Mouse (Mus musculus): ENCODE measurements at regions not wholly inside any gene's neighbourhood (a gene's known extent, or its start where the extent isn't known, plus 50 kb on each side); places are given as distances from the start of the nearest gene placed in this dataset.
A peak's percentile ranks its signal among the peaks of the same experiment; 100 is the strongest.

GRCm38 (mm10) chr8:24366000-24366399 is 359.7 kb downstream of the Adam3 start:
- no peaks in the 10 kb centered on the region for H3K27me3 ChIP-seq (ENCODE audit: insufficient read depth, low read length)
- no peak for TF ChIP-seq NANOG (IDR thresholded peaks at IDR 0.05; ENCODE audit: borderline replicate concordance, low read length)
- TF ChIP-seq CTCF (conservative IDR thresholded peaks at IDR 0.05; ENCODE audit: low read length): no peak
- TF ChIP-seq POU5F1 (IDR thresholded peaks at IDR 0.05; ENCODE audit: borderline replicate concordance, low read length): no peak
- H3K36me3 ChIP-seq (ENCODE audit: insufficient read depth, low read length): no peaks in the 10 kb centered on the region
- H3K9me3 ChIP-seq (ENCODE audit: low read length): peaks cover 9% of the 10 kb centered on the region; the same call in 1 of the 2 replicates
- H3K4me1 ChIP-seq (replicated peaks; ENCODE audit: low read depth, low read length): no peaks in the 10 kb centered on the region
- no peak overlapping the region for H3K4me3 ChIP-seq (replicated peaks; ENCODE audit: low read length)

GRCm38 (mm10) chr8:24364685-24365084 is 361.0 kb downstream of the Adam3 start:
- no peaks in the 10 kb centered on the region for H3K4me1 ChIP-seq (replicated peaks; ENCODE audit: low read depth, low read length)
- TF ChIP-seq CTCF (conservative IDR thresholded peaks at IDR 0.05; ENCODE audit: low read length): no peak
- TF ChIP-seq NANOG (IDR thresholded peaks at IDR 0.05; ENCODE audit: borderline replicate concordance, low read length): no peak
- TF ChIP-seq POU5F1 (IDR thresholded peaks at IDR 0.05; ENCODE audit: borderline replicate concordance, low read length): no peak

GRCm38 (mm10) chr8:24359022-24359600 is 366.5 kb downstream of the Adam3 start:
- Histone ChIP-seq H3K4me1 (replicated peaks; ENCODE audit: low read depth, low read length) (peaks cover 38% of the 10 kb centered on the region), H3K4me3 (replicated peaks; ENCODE audit: low read length) (no peak overlapping the region), H3K36me3 (ENCODE audit: insufficient read depth, low read length) (peaks cover 4% of the 10 kb centered on the region; the same call in 1 of the 2 replicates), H3K9me3 (ENCODE audit: low read length) (peaks cover 32% of the 10 kb centered on the region), H3K27me3 (ENCODE audit: insufficient read depth, low read length) (no peaks in the 10 kb centered on the region)
- TF ChIP-seq POU5F1 (IDR thresholded peaks at IDR 0.05; ENCODE audit: borderline replicate concordance, low read length) (no peak), NANOG (IDR thresholded peaks at IDR 0.05; ENCODE audit: borderline replicate concordance, low read length) (no peak; the same call in 1 of the 2 replicates), CTCF (conservative IDR thresholded peaks at IDR 0.05; ENCODE audit: low read length) (no peak)

More at GRCm38 (mm10) chr8:24364685-24365084, 361.0 kb downstream of the Adam3 start:
- Histone ChIP-seq H3K9me3 (ENCODE audit: low read length) (peaks cover 19% of the 10 kb centered on the region), H3K36me3 (ENCODE audit: insufficient read depth, low read length) (no peaks in the 10 kb centered on the region), H3K4me3 (replicated peaks; ENCODE audit: low read length) (no peak overlapping the region), H3K27me3 (ENCODE audit: insufficient read depth, low read length) (no peaks in the 10 kb centered on the region)

- Histone ChIP-seq H3K9me3 (ENCODE audit: low read length) (peaks cover 22% of the 10 kb centered on the region), H3K4me3 (replicated peaks; ENCODE audit: low read length) (no peak overlapping the region), H3K4me1 (replicated peaks; ENCODE audit: low read depth, low read length) (peaks cover 67% of the 10 kb centered on the region), H3K36me3 (ENCODE audit: insufficient read depth, low read length) (peaks cover 4% of the 10 kb centered on the region; the same call in 1 of the 2 replicates), H3K27me3 (ENCODE audit: insufficient read depth, low read length) (no peaks in the 10 kb centered on the region)
- TF ChIP-seq NANOG (IDR thresholded peaks at IDR 0.05; ENCODE audit: borderline replicate concordance, low read length): no peak
- TF ChIP-seq POU5F1 (IDR thresholded peaks at IDR 0.05; ENCODE audit: borderline replicate concordance, low read length): no peak
- no peak for TF ChIP-seq CTCF (conservative IDR thresholded peaks at IDR 0.05; ENCODE audit: low read length)
Observed at GRCm38 (mm10) chr8:24355146-24355545, 370.5 kb downstream of the Adam3 start.

GRCm38 (mm10) chr8:24353842-24354241 is 371.8 kb downstream of the Adam3 start:
- TF ChIP-seq NANOG (IDR thresholded peaks at IDR 0.05; ENCODE audit: borderline replicate concordance, low read length): peak; percentile 98
- no peak for TF ChIP-seq CTCF (conservative IDR thresholded peaks at IDR 0.05; ENCODE audit: low read length)
- H3K4me1 ChIP-seq (replicated peaks; ENCODE audit: low read depth, low read length): peaks cover 66% of the 10 kb centered on the region
- peaks cover 4% of the 10 kb centered on the region; the same call in 1 of the 2 replicates for H3K36me3 ChIP-seq (ENCODE audit: insufficient read depth, low read length)
- H3K4me3 ChIP-seq (replicated peaks; ENCODE audit: low read length): no peak overlapping the region
- no peaks in the 10 kb centered on the region for H3K27me3 ChIP-seq (ENCODE audit: insufficient read depth, low read length)
- H3K9me3 ChIP-seq (ENCODE audit: low read length): peaks cover 18% of the 10 kb centered on the region

GRCm38 (mm10) chr8:24352322-24352721 is 373.3 kb downstream of the Adam3 start:
- peaks cover 4% of the 10 kb centered on the region; the same call in 1 of the 2 replicates for H3K36me3 ChIP-seq (ENCODE audit: insufficient read depth, low read length)
- peaks cover 66% of the 10 kb centered on the region for H3K4me1 ChIP-seq (replicated peaks; ENCODE audit: low read depth, low read length)
- peaks cover 17% of the 10 kb centered on the region for H3K9me3 ChIP-seq (ENCODE audit: low read length)
- TF ChIP-seq CTCF (conservative IDR thresholded peaks at IDR 0.05; ENCODE audit: low read length) (no peak), NANOG (IDR thresholded peaks at IDR 0.05; ENCODE audit: borderline replicate concordance, low read length) (no peak), POU5F1 (IDR thresholded peaks at IDR 0.05; ENCODE audit: borderline replicate concordance, low read length) (no peak)
- H3K4me3 ChIP-seq (replicated peaks; ENCODE audit: low read length): no peak overlapping the region
- H3K27me3 ChIP-seq (ENCODE audit: insufficient read depth, low read length): no peaks in the 10 kb centered on the region

- Histone ChIP-seq H3K36me3 (ENCODE audit: insufficient read depth, low read length) (peaks cover 4% of the 10 kb centered on the region; the same call in 1 of the 2 replicates), H3K4me3 (replicated peaks; ENCODE audit: low read length) (no peak overlapping the region), H3K4me1 (replicated peaks; ENCODE audit: low read depth, low read length) (peaks cover 65% of the 10 kb centered on the region), H3K27me3 (ENCODE audit: insufficient read depth, low read length) (no peaks in the 10 kb centered on the region), H3K9me3 (ENCODE audit: low read length) (peaks cover 12% of the 10 kb centered on the region)
- TF ChIP-seq POU5F1 (IDR thresholded peaks at IDR 0.05; ENCODE audit: borderline replicate concordance, low read length) (no peak), CTCF (conservative IDR thresholded peaks at IDR 0.05; ENCODE audit: low read length) (no peak), NANOG (IDR thresholded peaks at IDR 0.05; ENCODE audit: borderline replicate concordance, low read length) (no peak)
Observed at GRCm38 (mm10) chr8:24351760-24352159, 373.9 kb downstream of the Adam3 start.

GRCm38 (mm10) chr8:24346390-24347113 is 379.1 kb downstream of the Adam3 start:
- Histone ChIP-seq H3K4me3 (replicated peaks; ENCODE audit: low read length) (no peak overlapping the region), H3K36me3 (ENCODE audit: insufficient read depth, low read length) (no peaks in the 10 kb centered on the region), H3K4me1 (replicated peaks; ENCODE audit: low read depth, low read length) (peaks cover 30% of the 10 kb centered on the region), H3K9me3 (ENCODE audit: low read length) (peaks cover 4% of the 10 kb centered on the region; the same call in 1 of the 2 replicates), H3K27me3 (ENCODE audit: insufficient read depth, low read length) (no peaks in the 10 kb centered on the region)
- TF ChIP-seq NANOG (IDR thresholded peaks at IDR 0.05; ENCODE audit: borderline replicate concordance, low read length): no peak
- TF ChIP-seq POU5F1 (IDR thresholded peaks at IDR 0.05; ENCODE audit: borderline replicate concordance, low read length): no peak
- no peak for TF ChIP-seq CTCF (conservative IDR thresholded peaks at IDR 0.05; ENCODE audit: low read length)
